Mouse (Mus musculus): ENCODE data around the gene Esp18.

Esp18 gene

GRCm38 (mm10) chr17:39406059-39406458 lies at the start of gene Esp18:
Gene Esp18, plus strand, starts transcription at chr17:39406359.
- DNase-seq, result no peak

- no peak for DNase-seq
Observed at GRCm38 (mm10) chr17:39363316-39363715, 42.8 kb upstream of the Esp18 start.

Data from thymus, adult 18-20 months (tissue).